Mouse (Mus musculus) heart, postnatal 14 days (tissue): ENCODE measurements around the gene Tbc1d16. TPM values are rescaled to one million over a fixed set of nuclear protein-coding genes. Genes with fewer than 3 reads are reported as not detected.

Source experiments
- DNase-seq, 2 experiments: peaks; one replicate each; pipeline ENCODE4 v3.0.0; 2021 to 2022
- intact Hi-C: fragments of 180-260 bp; cut with DNase I; formaldehyde crosslinking; loops from one replicate; pipeline ENCODE4 v1.15.1; 2025
- microRNA-seq, 2 experiments: library from miRNA; unstranded; fragments of <30 nt; microRNA quantifications; one replicate each; pipeline ENCODE4 v1.2.0; 2021 to 2022
- total RNA-seq, 2 experiments: library from RNA; stranded (reverse); gene quantifications; 2 replicates each; pipeline ENCODE4 v1.2.3; 2021

Gene Tbc1d16
- total RNA-seq, 2 experiments from 2014 or later = 68.5 to 68.7 TPM

GRCm38 (mm10) chr11:119095441-119095840 is 132.9 kb downstream of the Tbc1d16 start:
- no peak for DNase-seq
- intact Hi-C loops = no loop called here

- intact Hi-C loops = no loop called here
Measured at GRCm38 (mm10) chr11:119093322-119093721, 135.0 kb downstream of the Tbc1d16 start.

More at GRCm38 (mm10) chr11:119093322-119093721, 135.0 kb downstream of the Tbc1d16 start:
- no peak for DNase-seq

Small RNAs within 50 kb of the gene (microRNA-seq; reads per million reads assigned to microRNA genes)
- gene Mir6934 = 6.4 to 11.6 reads per million in 2 experiments

Other genes starting within 250 kb of the Tbc1d16 start
- gene Enpp7, start 240.3 kb downstream of the Tbc1d16 start, total RNA-seq = not detected
- gene Cbx2, start 205.5 kb downstream of the Tbc1d16 start, total RNA-seq = 1 to 10 TPM; 5.0 to 5.3 TPM
- gene Cbx8, start 187.5 kb downstream of the Tbc1d16 start, total RNA-seq = 1 to 10 TPM; 6.0 to 6.1 TPM
- 10 to 100 TPM; 15.2 to 17.8 TPM for gene Cbx4, start 142.3 kb downstream of the Tbc1d16 start, total RNA-seq
- gene Ccdc40, start 73 bp upstream of the Tbc1d16 start, total RNA-seq = under 1 TPM; 0.15 to 0.31 TPM
- 10 to 100 TPM; 53.1 to 56.0 TPM for gene Gaa, start 39.4 kb upstream of the Tbc1d16 start, total RNA-seq
- 10 to 100 TPM; 64.9 to 74.5 TPM for gene Eif4a3, start 71.6 kb upstream of the Tbc1d16 start, total RNA-seq
- under 1 TPM; 0.14 to 0.15 TPM for gene Card14, start 79.3 kb upstream of the Tbc1d16 start, total RNA-seq
- gene Sgsh, start 127.0 kb upstream of the Tbc1d16 start, total RNA-seq = 1 to 10 TPM; 4.6 to 6.2 TPM
- gene Slc26a11, start 127.1 kb upstream of the Tbc1d16 start, total RNA-seq = 1 to 10 TPM; 3.1 to 5.0 TPM
- gene Rnf213, start 164.6 kb upstream of the Tbc1d16 start, total RNA-seq = 10 to 100 TPM; 15.4 to 16.8 TPM